Mouse (Mus musculus): ENCODE data around the gene Rprd1b.

DNA sequence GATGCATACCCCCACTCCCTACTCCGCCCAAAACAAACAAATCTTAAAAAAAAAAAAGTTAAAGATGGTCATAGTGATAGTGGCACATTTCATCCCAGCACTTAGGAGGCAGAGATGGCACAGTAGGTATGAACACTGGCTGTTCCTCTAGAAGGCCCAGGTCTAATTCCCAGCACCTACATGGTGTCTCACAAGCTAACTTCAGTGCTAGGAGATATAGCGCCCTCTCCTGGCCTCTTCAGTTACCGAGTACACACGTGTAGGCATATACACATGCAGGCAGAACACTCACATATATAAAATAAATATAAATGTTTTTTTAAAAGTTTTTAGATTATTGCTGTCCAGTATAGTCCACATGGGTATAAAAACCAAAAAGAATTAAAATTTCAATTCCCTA lies 22.7 kb upstream of the Rprd1b start:
- TF ChIP-seq CTCF (IDR thresholded peaks at IDR 0.05; ENCODE audit: low read depth) (peak; percentile 20; the same call in 1 of the 2 replicates), EP300 (IDR thresholded peaks at IDR 0.05; ENCODE audit: low read depth) (no peak)

Data from liver, embryonic 14.5 days (tissue).